Mouse (Mus musculus): ENCODE measurements around the gene Cntn2. TPM values are rescaled to one million over a fixed set of nuclear protein-coding genes. Genes with fewer than 3 reads are reported as not detected.

Cntn2 gene
- polyA plus RNA-seq, 1 experiment from 2014 or later = 0.19 TPM

GRCm38 (mm10) chr1:132528071-132528470, 15.0 kb downstream of the Cntn2 start:
- 87% methylated on average over 13 of the region's 13 CpGs for WGBS
- peaks cover 53% of the 10 kb centered on the region for H3K27me3 ChIP-seq
- no peak overlapping the region for H3K4me2 ChIP-seq
- H3K27ac ChIP-seq = no peak overlapping the region
- peaks cover 7% of the 10 kb centered on the region; the same call in 1 of the 2 replicates for H3K4me1 ChIP-seq (replicated peaks)
- no peak overlapping the region for H3K4me3 ChIP-seq
- no peaks in the 10 kb centered on the region for H3K36me3 ChIP-seq
- no peak overlapping the region for H3K9ac ChIP-seq
- H3K9me3 ChIP-seq (replicated peaks) = no peaks in the 10 kb centered on the region
- no peak for ATAC-seq (replicated peaks; ENCODE audit: insufficient number of reproducible peaks, insufficient read depth, low FRiP score, low read depth)

GRCm38 (mm10) chr1:132525832-132526231, 17.2 kb downstream of the Cntn2 start:
- H3K4me2 ChIP-seq = no peak overlapping the region
- no peak overlapping the region for H3K9ac ChIP-seq
- no peak overlapping the region for H3K4me3 ChIP-seq
- H3K36me3 ChIP-seq = no peaks in the 10 kb centered on the region
- H3K27me3 ChIP-seq = peaks cover 38% of the 10 kb centered on the region
- no peaks in the 10 kb centered on the region for H3K9me3 ChIP-seq (replicated peaks)
- H3K4me1 ChIP-seq (replicated peaks) = peaks cover 6% of the 10 kb centered on the region; the same call in 1 of the 2 replicates
- no peak overlapping the region for H3K27ac ChIP-seq
- ATAC-seq (replicated peaks; ENCODE audit: insufficient number of reproducible peaks, insufficient read depth, low FRiP score, low read depth) = no peak
- 4% methylated on average over 10 of the region's 10 CpGs for WGBS

- Histone ChIP-seq H3K9ac (no peak overlapping the region), H3K27me3 (peaks cover 35% of the 10 kb centered on the region), H3K36me3 (no peaks in the 10 kb centered on the region), H3K9me3 (replicated peaks) (no peaks in the 10 kb centered on the region), H3K4me3 (no peak overlapping the region), H3K4me2 (no peak overlapping the region), H3K27ac (no peak overlapping the region), H3K4me1 (replicated peaks) (peaks cover 3% of the 10 kb centered on the region; the same call in 1 of the 2 replicates)
- 30% methylated on average over 4 of the region's 4 CpGs for WGBS
- no peak for ATAC-seq (replicated peaks; ENCODE audit: insufficient number of reproducible peaks, insufficient read depth, low FRiP score, low read depth)
Measured at GRCm38 (mm10) chr1:132523920-132524319, 19.1 kb downstream of the Cntn2 start.

GRCm38 (mm10) chr1:132523048-132523447, 20.0 kb downstream of the Cntn2 start:
- peaks cover 29% of the 10 kb centered on the region for H3K27me3 ChIP-seq

GRCm38 (mm10) chr1:132520764-132521163, 22.3 kb downstream of the Cntn2 start:
- Histone ChIP-seq H3K9me3 (replicated peaks) (no peaks in the 10 kb centered on the region), H3K4me2 (no peak overlapping the region), H3K27ac (no peak overlapping the region), H3K4me1 (replicated peaks) (no peaks in the 10 kb centered on the region; the same call in 1 of the 2 replicates), H3K36me3 (no peaks in the 10 kb centered on the region), H3K27me3 (peaks cover 27% of the 10 kb centered on the region), H3K9ac (no peak overlapping the region), H3K4me3 (no peak overlapping the region)
- peak; percentile 56; the same call in 1 of the 2 replicates for ATAC-seq (replicated peaks; ENCODE audit: insufficient number of reproducible peaks, insufficient read depth, low FRiP score, low read depth)
- WGBS = 29% methylated on average over 3 of the region's 6 CpGs

More at GRCm38 (mm10) chr1:132523048-132523447, 20.0 kb downstream of the Cntn2 start:
- Histone ChIP-seq H3K27ac (no peak overlapping the region), H3K9ac (no peak overlapping the region), H3K4me1 (replicated peaks) (peaks cover 3% of the 10 kb centered on the region; the same call in 1 of the 2 replicates), H3K9me3 (replicated peaks) (no peaks in the 10 kb centered on the region), H3K4me3 (no peak overlapping the region), H3K36me3 (no peaks in the 10 kb centered on the region), H3K4me2 (no peak overlapping the region)
- 76% methylated on average over 8 of the region's 8 CpGs for WGBS
- no peak for ATAC-seq (replicated peaks; ENCODE audit: insufficient number of reproducible peaks, insufficient read depth, low FRiP score, low read depth)

DNA sequence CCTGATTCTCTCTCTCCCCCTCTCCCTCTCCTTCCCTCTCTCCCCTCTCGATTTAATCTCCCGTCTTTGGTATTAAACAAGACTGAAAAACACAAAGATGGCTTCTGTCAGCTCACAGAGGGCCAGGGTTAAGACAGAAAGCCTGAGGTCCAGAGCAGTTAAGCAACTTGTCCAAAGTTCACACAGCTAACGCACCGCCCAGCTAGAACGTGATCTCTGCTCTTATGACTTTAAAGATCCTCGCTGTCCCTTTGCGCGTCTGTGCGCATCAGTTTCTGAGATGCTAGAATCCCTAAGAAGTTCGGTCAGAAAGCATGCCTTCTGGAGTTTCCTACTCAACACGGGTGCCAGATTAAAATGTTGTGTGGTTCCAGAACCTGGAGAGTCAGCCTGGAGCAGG, 23.3 kb downstream of the Cntn2 start:
- H3K27me3 ChIP-seq = peaks cover 17% of the 10 kb centered on the region; the same call in 1 of the 2 replicates
- H3K9ac ChIP-seq = no peak overlapping the region
- no peak overlapping the region for H3K4me3 ChIP-seq
- no peaks in the 10 kb centered on the region for H3K4me1 ChIP-seq (replicated peaks)
- H3K36me3 ChIP-seq = no peaks in the 10 kb centered on the region
- WGBS = 89% methylated on average over 11 of the region's 11 CpGs
- H3K4me2 ChIP-seq = no peak overlapping the region
- H3K27ac ChIP-seq = no peak overlapping the region
- no peak for ATAC-seq (replicated peaks; ENCODE audit: insufficient number of reproducible peaks, insufficient read depth, low FRiP score, low read depth)
- no peaks in the 10 kb centered on the region for H3K9me3 ChIP-seq (replicated peaks)

- H3K9me3 ChIP-seq (replicated peaks) = no peaks in the 10 kb centered on the region
- WGBS = 66% methylated on average over 18 of the region's 18 CpGs
- no peak overlapping the region for H3K4me3 ChIP-seq
- 0 out of 2 replicates have a peak, but pooled peaks cover 10% of the 10 kb centered on the region for H3K27me3 ChIP-seq
- no peaks in the 10 kb centered on the region for H3K4me1 ChIP-seq (replicated peaks)
- no peak for ATAC-seq (replicated peaks; ENCODE audit: insufficient number of reproducible peaks, insufficient read depth, low FRiP score, low read depth)
- no peak overlapping the region for H3K4me2 ChIP-seq
- H3K36me3 ChIP-seq = no peaks in the 10 kb centered on the region
- no peak overlapping the region for H3K27ac ChIP-seq
- no peak overlapping the region for H3K9ac ChIP-seq
Measured at GRCm38 (mm10) chr1:132518621-132519020, 24.4 kb downstream of the Cntn2 start.

- 85% methylated on average over 11 of the region's 11 CpGs for WGBS
- ATAC-seq (replicated peaks; ENCODE audit: insufficient number of reproducible peaks, insufficient read depth, low FRiP score, low read depth) = no peak
- Histone ChIP-seq H3K36me3 (no peaks in the 10 kb centered on the region), H3K4me3 (no peak overlapping the region), H3K9me3 (replicated peaks) (no peaks in the 10 kb centered on the region), H3K27me3 (0 out of 2 replicates have a peak, but pooled peaks cover 5% of the 10 kb centered on the region), H3K4me1 (replicated peaks) (no peaks in the 10 kb centered on the region), H3K4me2 (no peak overlapping the region), H3K9ac (no peak overlapping the region), H3K27ac (no peak overlapping the region)
Measured at GRCm38 (mm10) chr1:132516776-132517175, 26.3 kb downstream of the Cntn2 start.

DNA sequence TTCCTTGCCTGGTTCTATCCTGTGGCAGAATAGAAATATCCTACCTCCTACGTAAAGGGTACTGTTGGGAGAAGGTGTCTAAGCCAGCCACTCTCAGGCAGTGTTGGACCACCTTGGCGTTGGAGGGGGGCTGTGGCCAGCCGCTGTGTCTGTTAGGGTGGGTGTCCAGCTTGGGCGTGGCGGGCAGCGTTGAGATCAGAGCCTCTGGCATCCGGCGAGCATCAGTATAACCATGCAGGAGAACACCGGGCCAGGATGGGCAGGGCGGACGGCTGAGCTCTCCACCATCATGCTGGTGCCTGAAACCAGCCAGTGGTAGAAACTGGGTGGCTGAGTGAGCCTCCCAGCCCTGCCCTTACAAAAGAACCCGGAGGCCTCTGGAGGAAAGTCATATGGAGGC, 27.7 kb downstream of the Cntn2 start:
- Histone ChIP-seq H3K9me3 (replicated peaks) (no peaks in the 10 kb centered on the region), H3K27me3 (0 out of 2 replicates have a peak, but pooled peaks cover 7% of the 10 kb centered on the region), H3K9ac (no peak overlapping the region), H3K4me3 (no peak overlapping the region), H3K27ac (no peak overlapping the region), H3K4me2 (no peak overlapping the region), H3K4me1 (replicated peaks) (no peaks in the 10 kb centered on the region), H3K36me3 (no peaks in the 10 kb centered on the region)
- WGBS = 84% methylated on average over 12 of the region's 12 CpGs
- ATAC-seq (replicated peaks; ENCODE audit: insufficient number of reproducible peaks, insufficient read depth, low FRiP score, low read depth) = no peak

GRCm38 (mm10) chr1:132512106-132512505, 30.9 kb downstream of the Cntn2 start:
- Histone ChIP-seq H3K4me2 (no peak overlapping the region), H3K4me1 (replicated peaks) (no peaks in the 10 kb centered on the region), H3K9me3 (replicated peaks) (no peaks in the 10 kb centered on the region), H3K36me3 (peaks cover 10% of the 10 kb centered on the region), H3K9ac (no peak overlapping the region), H3K4me3 (no peak overlapping the region), H3K27ac (no peak overlapping the region), H3K27me3 (0 out of 2 replicates have a peak, but pooled peaks cover 3% of the 10 kb centered on the region)
- no peak for ATAC-seq (replicated peaks; ENCODE audit: insufficient number of reproducible peaks, insufficient read depth, low FRiP score, low read depth)
- WGBS = 65% methylated on average over 8 of the region's 8 CpGs

- Histone ChIP-seq H3K36me3 (peaks cover 16% of the 10 kb centered on the region), H3K4me2 (no peak overlapping the region), H3K27ac (no peak overlapping the region), H3K27me3 (0 out of 2 replicates have a peak, but pooled peaks cover 3% of the 10 kb centered on the region), H3K4me1 (replicated peaks) (no peaks in the 10 kb centered on the region), H3K9me3 (replicated peaks) (no peaks in the 10 kb centered on the region), H3K4me3 (no peak overlapping the region), H3K9ac (no peak overlapping the region)
- no peak for ATAC-seq (replicated peaks; ENCODE audit: insufficient number of reproducible peaks, insufficient read depth, low FRiP score, low read depth)
- WGBS = 42% methylated on average over 8 of the region's 8 CpGs
Measured at GRCm38 (mm10) chr1:132511521-132511920, 31.5 kb downstream of the Cntn2 start.

DNA sequence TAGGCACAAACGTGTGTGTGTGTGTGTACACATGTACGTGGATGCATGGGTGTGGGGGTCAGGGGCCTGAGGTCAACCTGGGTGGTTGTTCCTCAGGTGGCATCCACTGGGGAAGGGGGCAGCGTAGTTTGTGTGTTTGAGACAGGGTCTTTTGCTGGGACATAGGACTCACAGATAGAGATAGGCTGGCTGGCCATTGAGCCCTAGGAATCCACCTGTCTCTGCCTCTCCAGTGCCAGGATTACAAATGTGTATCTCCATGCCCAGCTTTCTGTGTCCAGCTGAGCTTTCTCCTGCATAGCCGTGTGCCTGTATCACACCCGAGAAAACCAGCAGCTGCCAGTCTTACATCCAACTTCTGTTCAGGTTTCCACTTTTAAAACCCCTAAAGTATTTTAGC, 33.3 kb downstream of the Cntn2 start:
- Histone ChIP-seq H3K4me1 (replicated peaks) (no peaks in the 10 kb centered on the region), H3K27ac (no peak overlapping the region), H3K4me2 (no peak overlapping the region), H3K27me3 (0 out of 2 replicates have a peak, but pooled peaks cover 3% of the 10 kb centered on the region), H3K36me3 (peaks cover 34% of the 10 kb centered on the region), H3K9me3 (replicated peaks) (no peaks in the 10 kb centered on the region), H3K4me3 (no peak overlapping the region), H3K9ac (no peak overlapping the region)
- WGBS = 80% methylated on average over 5 of the region's 5 CpGs
- no peak for ATAC-seq (replicated peaks; ENCODE audit: insufficient number of reproducible peaks, insufficient read depth, low FRiP score, low read depth)
